ENCODE assay signal across 8 mouse cellular contexts in genomic region chr8:104601941-104602371, GRCm38 (mm10). TPM values are rescaled to one million over a fixed set of nuclear protein-coding genes. Genes with fewer than 3 reads are reported as not detected.
DNase-seq lines count a peak whose midpoint lies in the region; ATAC-seq and TF ChIP-seq lines count a peak whose summit lies in the region.

No protein-coding gene starts in this region.

- DNase-seq in T-cell, adult 2 months (ENCODE audit: low spot score) = no peak
- DNase-seq in urinary bladder, postnatal 25 days (ENCODE audit: low spot score) = no peak
- DNase-seq in left cerebral cortex, postnatal 36 days (ENCODE audit: low spot score in 2 of 2) = no peak

- no peak for TF ChIP-seq CTCF in E14TG2a.4 (conservative IDR thresholded peaks at IDR 0.05; ENCODE audit: low read length)

- under 1% methylated on average over 12 of the region's 12 CpGs for WGBS in hindbrain, embryonic 15.5 days
- 2% methylated on average over 12 of the region's 12 CpGs for WGBS in liver, embryonic 16.5 days (ENCODE audit: insufficient replicate concordance)

- no peaks in the 10 kb centered on the region for H3K9me3 ChIP-seq in E14TG2a.4 (ENCODE audit: low read length)
- H3K9me3 ChIP-seq in hindbrain, embryonic 15.5 days = no peaks in the 10 kb centered on the region
- no peaks in the 10 kb centered on the region for H3K9me3 ChIP-seq in liver, embryonic 16.5 days (replicated peaks; ENCODE audit: control insufficient read depth, low read length)

- H3K36me3 ChIP-seq in E14TG2a.4 (ENCODE audit: insufficient read depth, low read length) = peaks cover 12% of the 10 kb centered on the region; the same call in 1 of the 2 replicates
- H3K36me3 ChIP-seq in hindbrain, embryonic 15.5 days = no peaks in the 10 kb centered on the region
- H3K36me3 ChIP-seq in liver, embryonic 16.5 days (ENCODE audit: control insufficient read depth, insufficient read depth) = no peaks in the 10 kb centered on the region

- intact Hi-C loops in left cerebral cortex, postnatal 36 days (cut with DNase I) = loop anchor here (5.0 kb wide), 1 partner anchor 40 kb away; the partner anchor contains the start of gene Ciao2b

- peak overlapping the region; percentile 63 for H3K4me2 ChIP-seq in hindbrain, embryonic 15.5 days
- H3K4me2 ChIP-seq in liver, embryonic 16.5 days (ENCODE audit: low read depth, low read length) = peak overlapping the region; percentile 36; the same call in 1 of the 2 replicates

- 0 out of 2 replicates have a peak, but pooled peaks have one; percentile 2 for ATAC-seq in common myeloid progenitor, adult 5-6 weeks (replicated peaks; ENCODE audit: low read depth, poor library complexity, severe bottlenecking)
- ATAC-seq in hindbrain, embryonic 15.5 days (ENCODE audit: low FRiP score, low read depth) = 0 out of 2 replicates have a peak, but pooled peaks have one; percentile 27
- ATAC-seq in liver, embryonic 16.5 days (ENCODE audit: low read depth) = no peak
- ATAC-seq in megakaryocyte progenitor cell, adult 5-6 weeks (replicated peaks; ENCODE audit: poor library complexity) = no peak; the same call in 1 of the 2 replicates

- peaks cover 16% of the 10 kb centered on the region for H3K27me3 ChIP-seq in E14TG2a.4 (ENCODE audit: insufficient read depth, low read length)
- H3K27me3 ChIP-seq in hindbrain, embryonic 15.5 days = peaks cover 6% of the 10 kb centered on the region; the same call in 1 of the 2 replicates
- H3K27me3 ChIP-seq in liver, embryonic 16.5 days (ENCODE audit: control insufficient read depth, insufficient read depth, low read depth, low read length) = peaks cover 4% of the 10 kb centered on the region; the same call in 1 of the 2 replicates

- peak overlapping the region; percentile 61 for H3K4me3 ChIP-seq in E14TG2a.4 (replicated peaks; ENCODE audit: low read length)
- peak overlapping the region; percentile 25 for H3K4me3 ChIP-seq in hindbrain, embryonic 15.5 days
- H3K4me3 ChIP-seq in liver, embryonic 16.5 days (ENCODE audit: low read depth, low read length) = no peak overlapping the region

- H3K4me1 ChIP-seq in E14TG2a.4 (replicated peaks; ENCODE audit: low read depth, low read length) = peaks cover 27% of the 10 kb centered on the region
- peaks cover 9% of the 10 kb centered on the region; the same call in 1 of the 2 replicates for H3K4me1 ChIP-seq in hindbrain, embryonic 15.5 days (replicated peaks)
- peaks cover 7% of the 10 kb centered on the region for H3K4me1 ChIP-seq in liver, embryonic 16.5 days (ENCODE audit: control insufficient read depth, low read depth, low read length)

- H3K9ac ChIP-seq in hindbrain, embryonic 15.5 days = peak overlapping the region; percentile 5; the same call in 1 of the 2 replicates
- no peak overlapping the region for H3K9ac ChIP-seq in liver, embryonic 16.5 days (ENCODE audit: low read depth, low read length)

- H3K27ac ChIP-seq in hindbrain, embryonic 15.5 days (replicated peaks) = no peak overlapping the region
- no peak overlapping the region for H3K27ac ChIP-seq in liver, embryonic 16.5 days (ENCODE audit: low read length)

RNA-seq across cellular contexts. Expression of gene Pdp2, which starts 10.7 kb away (rescaled TPM):
- 9.8 and 12.4 TPM in 2 replicates for total RNA-seq in common myeloid progenitor, adult 5-6 weeks (2017)
- polyA plus RNA-seq in hindbrain, embryonic 15.5 days (2015; fragmentation: Nextera tagmentation; extraction: Ambion mirVana) = 17.9 and 20.6 TPM in 2 replicates
- polyA plus RNA-seq in liver, embryonic 16.5 days (2015; fragmentation: Nextera tagmentation; extraction: Ambion mirVana) = 3.4 and 3.9 TPM in 2 replicates
- 8.8 and 9.3 TPM in 2 replicates for total RNA-seq in megakaryocyte progenitor cell, adult 5-6 weeks (2015)
- total RNA-seq in megakaryocyte progenitor cell, adult 5-6 weeks (2017) = 7.2 and 9.2 TPM in 2 replicates
- total RNA-seq in left cerebral cortex, postnatal 36 days (2021) = 1 to 10 TPM; 8.1 to 9.0 TPM

RNA-seq across cellular contexts. Expression of gene Cdh16, which starts 22.2 kb away (rescaled TPM):
- total RNA-seq in common myeloid progenitor, adult 5-6 weeks (2017) = not detected in 2 replicates
- not detected in 2 replicates for polyA plus RNA-seq in hindbrain, embryonic 15.5 days (2015; fragmentation: Nextera tagmentation; extraction: Ambion mirVana)
- 0.24 and 0.32 TPM in 2 replicates for polyA plus RNA-seq in liver, embryonic 16.5 days (2015; fragmentation: Nextera tagmentation; extraction: Ambion mirVana)
- total RNA-seq in megakaryocyte progenitor cell, adult 5-6 weeks (2015) = not detected in 2 replicates
- not detected in 2 replicates for total RNA-seq in megakaryocyte progenitor cell, adult 5-6 weeks (2017)
- not detected for total RNA-seq in left cerebral cortex, postnatal 36 days (2021)

RNA-seq across cellular contexts. Expression of gene Rrad, which starts 29.2 kb away (rescaled TPM):
- 3.1 and 4.8 TPM in 2 replicates for total RNA-seq in common myeloid progenitor, adult 5-6 weeks (2017)
- 3.0 and 3.9 TPM in 2 replicates for polyA plus RNA-seq in hindbrain, embryonic 15.5 days (2015; fragmentation: Nextera tagmentation; extraction: Ambion mirVana)
- polyA plus RNA-seq in liver, embryonic 16.5 days (2015; fragmentation: Nextera tagmentation; extraction: Ambion mirVana) = 0.78 and 1.3 TPM in 2 replicates
- 0.76 and 1.2 TPM in 2 replicates for total RNA-seq in megakaryocyte progenitor cell, adult 5-6 weeks (2015)
- total RNA-seq in megakaryocyte progenitor cell, adult 5-6 weeks (2017) = 1.5 and 1.9 TPM in 2 replicates
- 1 to 10 TPM; 3.5 to 4.4 TPM for total RNA-seq in left cerebral cortex, postnatal 36 days (2021)

RNA-seq across cellular contexts. Expression of gene Ciao2b, which starts 39.8 kb away (rescaled TPM):
- 25.8 and 28.0 TPM in 2 replicates for total RNA-seq in common myeloid progenitor, adult 5-6 weeks (2017)
- 125 and 131 TPM in 2 replicates for polyA plus RNA-seq in hindbrain, embryonic 15.5 days (2015; fragmentation: Nextera tagmentation; extraction: Ambion mirVana)
- 38.0 and 42.8 TPM in 2 replicates for polyA plus RNA-seq in liver, embryonic 16.5 days (2015; fragmentation: Nextera tagmentation; extraction: Ambion mirVana)
- 12.0 and 15.7 TPM in 2 replicates for total RNA-seq in megakaryocyte progenitor cell, adult 5-6 weeks (2015)
- 20.7 and 22.1 TPM in 2 replicates for total RNA-seq in megakaryocyte progenitor cell, adult 5-6 weeks (2017)
- 10 to 100 TPM; 31.4 to 33.5 TPM for total RNA-seq in left cerebral cortex, postnatal 36 days (2021)

Comparison
In these comparisons a context has a peak if more than half of its experiments do, and no peak if none do; other contexts are left out.
1. ATAC-seq: peak in common myeloid progenitor, adult 5-6 weeks (single experiment) and hindbrain, embryonic 15.5 days (single experiment); none in liver, embryonic 16.5 days (single experiment) and megakaryocyte progenitor cell, adult 5-6 weeks (single experiment).